Mouse (Mus musculus) lung, embryonic 16.5 days (tissue): ENCODE results near the gene Arhgef15. TPM values are rescaled to one million over a fixed set of nuclear protein-coding genes. Genes with fewer than 3 reads are reported as not detected.

Source experiments
- ATAC-seq: fragments of 200-750 bp; cut with Nextera tagmentation; 2 replicates; pipeline ENCODE4 v1.8.0; 2017; ENCODE audit warnings: low read depth, mild to moderate bottlenecking, moderate library complexity
- H3K27ac ChIP-seq: fragments of 300-500 bp; sonication (generic); 2 replicates; pipeline ENCODE4 v1.5.1; 2014; ENCODE audit warnings: mild to moderate bottlenecking, control low read depth, low read length
- H3K27me3 ChIP-seq: fragments of 300-500 bp; sonication (generic); 2 replicates; pipeline ENCODE4 v1.6.1; 2014; ENCODE audit warnings: low read depth, low read length, mixed read lengths; ENCODE audit not compliant: control insufficient read depth, insufficient read depth
- H3K36me3 ChIP-seq: fragments of 300-500 bp; sonication (generic); 2 replicates; pipeline ENCODE4 v1.6.1; 2014; ENCODE audit warnings: low read length; ENCODE audit not compliant: control insufficient read depth, insufficient read depth
- H3K4me1 ChIP-seq: fragments of 300-500 bp; sonication (generic); replicated peaks from 2 replicates; pipeline ENCODE4 v1.6.1; 2014; ENCODE audit warnings: low read length, mixed read lengths; ENCODE audit not compliant: control insufficient read depth, insufficient read depth
- H3K4me2 ChIP-seq: fragments of 300-500 bp; sonication (generic); 2 replicates; pipeline ENCODE4 v1.6.1; 2014; ENCODE audit warnings: low read depth, low read length, control low read depth
- H3K4me3 ChIP-seq: fragments of 300-500 bp; sonication (generic); 2 replicates; pipeline ENCODE4 v1.5.1; 2014; ENCODE audit warnings: mild to moderate bottlenecking, low read length, control low read depth
- H3K9ac ChIP-seq: fragments of 300-500 bp; sonication (generic); 2 replicates; pipeline ENCODE4 v1.6.1; 2014; ENCODE audit warnings: low read length, control low read depth
- H3K9me3 ChIP-seq: fragments of 300-500 bp; sonication (generic); 2 replicates; pipeline ENCODE4 v1.6.1; 2016; ENCODE audit warnings: low read length; ENCODE audit not compliant: control insufficient read depth
- WGBS: fragments of 180-500 bp; shearing (Covaris S2); extraction: QIAGEN DNeasy Blood & Tissue Kit; methylation state at CpG from one replicate; pipeline ENCODE4 v1.1.7; 2014; 5-methylcytosine and 5-hydroxymethylcytosine counted together
- polyA plus RNA-seq: library from polyadenylated mRNA; unstranded; fragments of >200 nt; fragmentation: Nextera tagmentation; extraction: Ambion mirVana; gene quantifications from 2 replicates; pipeline ENCODE4 v1.2.1, GENCODE M21; 2015

Arhgef15 gene
- polyA plus RNA-seq, 1 experiment from 2014 or later = 28.9 TPM

- Histone ChIP-seq H3K9ac (no peak overlapping the region), H3K27me3 (no peaks in the 10 kb centered on the region), H3K4me2 (0 out of 2 replicates have a peak overlapping the region, but pooled peaks have one; percentile 1), H3K36me3 (peaks cover 3% of the 10 kb centered on the region; the same call in 1 of the 2 replicates), H3K9me3 (no peaks in the 10 kb centered on the region), H3K4me1 (peaks cover under 1% of the 10 kb centered on the region), H3K4me3 (no peak overlapping the region), H3K27ac (peak overlapping the region; percentile 76)
- ATAC-seq = peak; percentile 65; the same call in 1 of the 2 replicates
- 33% methylated on average over 14 of the region's 14 CpGs for WGBS
Observed at GRCm38 (mm10) chr11:68911531-68912177, 45.6 kb downstream of the Arhgef15 start.

- peaks cover 5% of the 10 kb centered on the region for H3K4me1 ChIP-seq
- no peak overlapping the region for H3K4me3 ChIP-seq
- no peaks in the 10 kb centered on the region for H3K27me3 ChIP-seq
- peaks cover 22% of the 10 kb centered on the region for H3K36me3 ChIP-seq
- H3K9ac ChIP-seq = no peak overlapping the region
- no peak overlapping the region for H3K4me2 ChIP-seq
- no peaks in the 10 kb centered on the region for H3K9me3 ChIP-seq
- peak overlapping the region; percentile 16; the same call in 1 of the 2 replicates for H3K27ac ChIP-seq
- 39% methylated on average over 7 of the region's 7 CpGs for WGBS
- ATAC-seq = no peak
Observed at GRCm38 (mm10) chr11:68908846-68909503, 48.3 kb downstream of the Arhgef15 start.

- ATAC-seq = no peak
- Histone ChIP-seq H3K9ac (no peak overlapping the region), H3K36me3 (peaks cover 34% of the 10 kb centered on the region), H3K4me3 (no peak overlapping the region), H3K4me1 (peaks cover 11% of the 10 kb centered on the region), H3K27me3 (no peaks in the 10 kb centered on the region), H3K9me3 (no peaks in the 10 kb centered on the region), H3K4me2 (no peak overlapping the region), H3K27ac (no peak overlapping the region)
- WGBS = 70% methylated on average over 3 of the region's 3 CpGs
Observed at GRCm38 (mm10) chr11:68907251-68907650, 50.0 kb downstream of the Arhgef15 start.

- Histone ChIP-seq H3K9me3 (no peaks in the 10 kb centered on the region), H3K27ac (no peak overlapping the region), H3K4me3 (no peak overlapping the region), H3K9ac (no peak overlapping the region), H3K36me3 (peaks cover 34% of the 10 kb centered on the region), H3K4me1 (peaks cover 11% of the 10 kb centered on the region), H3K27me3 (no peaks in the 10 kb centered on the region), H3K4me2 (no peak overlapping the region)
- ATAC-seq = peak; percentile 55
- 38% methylated on average over 4 of the region's 4 CpGs for WGBS
Observed at GRCm38 (mm10) chr11:68906461-68906790, 50.9 kb downstream of the Arhgef15 start.

- H3K4me1 ChIP-seq = peaks cover 11% of the 10 kb centered on the region
- no peak; the same call in 1 of the 2 replicates for ATAC-seq
- H3K36me3 ChIP-seq = peaks cover 34% of the 10 kb centered on the region
- H3K4me3 ChIP-seq = no peak overlapping the region
- no peak overlapping the region for H3K27ac ChIP-seq
- no peak overlapping the region for H3K9ac ChIP-seq
- no peaks in the 10 kb centered on the region for H3K27me3 ChIP-seq
- 88% methylated on average over 9 of the region's 9 CpGs for WGBS
- H3K4me2 ChIP-seq = no peak overlapping the region
- no peaks in the 10 kb centered on the region for H3K9me3 ChIP-seq
Observed at GRCm38 (mm10) chr11:68905665-68906460, 51.4 kb downstream of the Arhgef15 start.

GRCm38 (mm10) chr11:68905138-68905531 lies 52.1 kb downstream of the Arhgef15 start:
- no peak for ATAC-seq
- no peak overlapping the region for H3K27ac ChIP-seq
- 85% methylated on average over 3 of the region's 3 CpGs for WGBS

GRCm38 (mm10) chr11:68904375-68905137 lies 52.7 kb downstream of the Arhgef15 start:
- no peak for ATAC-seq
- WGBS = 75% methylated on average over 8 of the region's 8 CpGs
- Histone ChIP-seq H3K36me3 (peaks cover 34% of the 10 kb centered on the region), H3K9ac (no peak overlapping the region), H3K4me3 (no peak overlapping the region), H3K27me3 (no peaks in the 10 kb centered on the region), H3K27ac (no peak overlapping the region), H3K4me1 (peaks cover 11% of the 10 kb centered on the region), H3K4me2 (no peak overlapping the region), H3K9me3 (no peaks in the 10 kb centered on the region)

More at GRCm38 (mm10) chr11:68905138-68905531, 52.1 kb downstream of the Arhgef15 start:
- Histone ChIP-seq H3K9me3 (no peaks in the 10 kb centered on the region), H3K4me1 (peaks cover 11% of the 10 kb centered on the region), H3K4me2 (no peak overlapping the region), H3K36me3 (peaks cover 34% of the 10 kb centered on the region), H3K9ac (no peak overlapping the region), H3K4me3 (no peak overlapping the region), H3K27me3 (no peaks in the 10 kb centered on the region)

GRCm38 (mm10) chr11:68903775-68904174 lies 53.5 kb downstream of the Arhgef15 start:
- H3K36me3 ChIP-seq = peaks cover 34% of the 10 kb centered on the region
- H3K9me3 ChIP-seq = no peaks in the 10 kb centered on the region
- no peak overlapping the region for H3K4me2 ChIP-seq
- ATAC-seq = no peak
- no peak overlapping the region for H3K9ac ChIP-seq
- 72% methylated on average over 2 of the region's 2 CpGs for WGBS
- no peak overlapping the region for H3K4me3 ChIP-seq
- no peaks in the 10 kb centered on the region for H3K27me3 ChIP-seq
- H3K27ac ChIP-seq = no peak overlapping the region
- H3K4me1 ChIP-seq = peaks cover 11% of the 10 kb centered on the region
